Mouse (Mus musculus): ENCODE results near the gene Tlr8. TPM values are rescaled to one million over a fixed set of nuclear protein-coding genes. Genes with fewer than 3 reads are reported as not detected.

The Tlr8 gene
- total RNA-seq, 2 experiments from 2014 or later, result 2.5 to 4.9 TPM

DNA sequence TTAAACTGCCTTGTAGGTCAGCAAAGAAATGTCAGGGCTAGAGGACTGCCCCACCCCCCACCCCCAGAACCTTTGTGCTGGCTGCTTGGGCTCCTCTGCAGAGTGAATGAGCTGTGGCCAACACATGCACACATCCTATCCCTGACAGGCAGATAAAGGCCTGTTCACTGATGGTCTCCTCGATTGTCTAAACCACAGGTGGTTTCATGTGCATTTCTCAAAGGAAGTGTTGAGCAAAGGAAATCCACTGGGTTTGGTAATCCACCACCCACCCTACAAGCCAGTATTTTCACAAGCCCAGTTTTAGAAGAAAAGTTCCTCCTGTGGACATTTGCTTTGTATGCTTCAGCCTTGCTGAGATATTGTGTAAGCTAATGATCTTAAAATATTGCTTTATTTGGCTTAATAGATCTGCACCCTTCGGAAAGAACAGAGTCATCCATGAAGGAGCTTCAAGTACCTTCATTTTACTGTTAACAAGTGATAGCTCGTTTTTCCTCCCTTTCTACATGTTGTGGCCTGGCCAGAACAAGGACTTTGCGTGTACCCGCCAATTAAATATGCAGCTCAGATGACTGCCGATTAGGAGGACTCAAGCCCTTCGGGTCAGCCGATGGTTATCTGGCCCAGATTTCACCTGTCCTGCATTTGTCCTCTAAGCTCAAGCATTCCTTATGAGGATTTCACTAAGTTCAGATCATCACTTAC, 58.2 kb downstream of the Tlr8 start:
- no peak for DNase-seq (ENCODE audit: low spot score in 2 of 2)

DNA sequence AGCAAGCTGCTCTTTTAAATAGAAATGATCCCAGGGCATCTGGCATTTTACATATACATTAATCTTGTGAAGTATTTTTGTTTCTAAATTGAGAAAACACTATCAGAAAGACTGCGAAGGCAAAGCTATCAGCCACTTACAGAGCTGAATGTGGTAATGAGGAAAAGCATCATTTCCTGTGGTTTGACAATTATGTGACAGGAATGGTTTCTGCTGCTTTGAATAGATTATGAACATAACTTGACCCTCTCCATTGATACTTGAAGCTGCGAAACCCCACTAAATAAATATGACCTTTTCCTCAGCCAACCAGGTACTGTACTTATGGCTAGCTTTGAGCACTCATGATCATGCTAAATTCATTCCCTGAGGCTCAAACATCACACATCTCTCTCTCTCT, 62.8 kb downstream of the Tlr8 start:
- no peak for DNase-seq (ENCODE audit: low spot score in 2 of 2)

DNA sequence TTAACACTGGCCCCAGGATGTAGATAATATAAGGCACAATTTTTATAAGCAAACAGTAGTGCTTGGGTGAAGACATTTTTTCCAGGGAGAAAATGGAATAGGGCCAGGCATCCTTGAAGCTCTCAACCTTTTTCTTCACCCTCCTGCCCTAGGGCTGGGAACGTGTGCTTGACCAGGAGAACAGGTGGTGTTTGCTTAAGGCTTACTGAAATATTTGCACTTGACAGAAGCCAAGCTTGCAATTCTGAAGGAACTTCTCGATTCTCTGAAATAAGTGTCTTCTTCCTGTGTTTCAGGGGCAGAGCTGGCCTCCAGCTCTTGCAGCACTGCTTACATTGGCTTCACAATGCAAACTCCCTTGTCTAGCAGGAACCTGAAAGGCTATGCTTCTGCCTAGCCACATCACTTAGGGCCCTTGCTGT, 68.9 kb downstream of the Tlr8 start:
- DNase-seq (ENCODE audit: low spot score in 2 of 2), result no peak

Other genes with a start within 250 kb of the Tlr8 start
- gene Tmsb4x, start 55.0 kb downstream of the Tlr8 start, total RNA-seq (2021), result 100 to 1,000 TPM; 366 to 491 TPM
- 1 to 10 TPM; 3.0 to 7.0 TPM for gene Tlr7, start 66.2 kb upstream of the Tlr8 start, total RNA-seq (2021)
- 10 to 100 TPM; 18.2 to 25.3 TPM for gene Prps2, start 118.4 kb upstream of the Tlr8 start, total RNA-seq (2021)

Data from adrenal gland, adult 18-20 months (tissue).